Mouse (Mus musculus) urinary bladder, postnatal 25 days (tissue): ENCODE measurements around the gene Dock3.

Source experiments
- DNase-seq: peaks from one replicate; pipeline ENCODE4 v3.0.0; 2022; ENCODE audit warnings: low spot score

Gene Dock3

DNA sequence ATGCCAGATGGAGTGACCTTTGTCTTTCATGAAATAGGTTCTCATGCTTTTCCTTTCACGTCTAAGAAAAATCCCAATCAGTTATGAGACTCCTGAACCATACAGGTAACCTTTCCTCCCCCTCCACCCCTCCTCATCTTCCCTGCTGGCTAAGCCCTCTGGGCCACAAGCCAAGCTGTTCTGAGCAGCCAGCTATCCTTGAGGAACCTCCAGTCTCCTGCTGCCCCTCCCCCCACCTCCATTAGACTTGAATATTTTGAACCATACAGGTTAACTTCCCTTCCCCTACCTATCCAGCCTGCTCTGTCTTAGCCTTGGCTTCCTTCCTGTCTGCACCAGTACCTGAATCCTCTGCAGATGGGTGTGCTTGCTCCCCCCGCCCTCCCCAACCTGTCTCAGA is 204.1 kb downstream of the Dock3 start:
- no peak for DNase-seq

GRCm38 (mm10) chr9:107009841-107010240 is 221.9 kb downstream of the Dock3 start:
- no peak for DNase-seq

DNA sequence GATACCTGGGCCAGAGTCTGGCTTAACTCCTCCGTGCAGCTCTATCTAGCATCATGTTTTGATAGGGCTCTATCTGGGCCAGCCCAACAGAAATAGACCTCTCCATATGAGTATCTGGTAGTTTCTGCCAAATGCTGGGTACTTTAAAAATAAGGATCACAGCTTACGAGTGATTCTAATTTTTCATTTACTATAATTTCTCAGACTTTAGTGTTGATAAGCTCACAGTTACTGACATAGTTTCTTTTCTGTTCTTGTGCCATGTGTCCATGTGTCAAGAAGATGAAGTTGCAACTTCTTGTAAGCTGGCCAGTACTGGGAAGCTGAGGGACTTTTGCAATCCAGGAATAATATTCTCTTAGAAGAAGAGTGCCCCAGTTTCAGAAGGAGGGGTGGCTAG is 228.5 kb downstream of the Dock3 start:
- no peak for DNase-seq

DNA sequence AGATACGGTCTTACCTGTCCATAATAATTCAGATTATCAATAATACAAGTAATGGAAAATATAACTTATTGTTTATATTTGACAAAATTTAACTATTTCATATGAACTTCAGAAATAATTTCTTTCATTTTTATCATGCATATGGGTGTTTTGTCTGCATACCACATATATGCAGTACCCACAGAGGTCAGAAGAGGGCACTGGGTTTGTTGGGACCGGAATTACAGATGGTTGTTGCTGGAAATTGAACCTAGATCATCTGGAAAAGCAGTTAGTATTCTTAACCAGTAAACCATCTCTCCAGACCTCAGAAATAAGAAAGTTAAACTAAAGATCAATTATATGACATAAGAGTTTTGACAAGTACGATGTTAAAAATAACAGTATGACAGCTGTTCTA is 261.0 kb downstream of the Dock3 start:
- DNase-seq: no peak

DNA sequence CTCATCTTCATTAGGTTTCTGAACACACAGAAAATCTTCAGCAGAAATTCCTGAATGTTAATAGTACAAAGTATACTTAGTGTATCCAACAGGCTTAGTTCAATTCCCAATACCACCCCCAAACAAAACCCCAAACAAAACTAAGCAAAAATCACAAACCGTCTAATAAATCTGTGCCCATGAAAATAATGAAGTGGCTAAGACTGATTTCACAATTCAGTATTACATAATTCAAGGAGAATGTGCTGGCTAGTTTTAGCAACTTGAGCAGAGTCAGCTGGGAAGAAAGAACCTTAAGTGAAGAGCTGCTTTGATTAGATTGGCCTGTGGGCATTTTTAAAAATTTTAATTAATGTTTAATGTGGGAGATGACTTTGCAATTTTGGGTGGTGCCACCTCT is 273.3 kb downstream of the Dock3 start:
- no peak for DNase-seq

GRCm38 (mm10) chr9:106955486-106955885 is 276.2 kb downstream of the Dock3 start:
- DNase-seq: no peak

GRCm38 (mm10) chr9:106934998-106935397 is 296.7 kb downstream of the Dock3 start:
- DNase-seq: no peak

GRCm38 (mm10) chr9:106914878-106915277 is 316.8 kb downstream of the Dock3 start:
- DNase-seq: no peak

DNA sequence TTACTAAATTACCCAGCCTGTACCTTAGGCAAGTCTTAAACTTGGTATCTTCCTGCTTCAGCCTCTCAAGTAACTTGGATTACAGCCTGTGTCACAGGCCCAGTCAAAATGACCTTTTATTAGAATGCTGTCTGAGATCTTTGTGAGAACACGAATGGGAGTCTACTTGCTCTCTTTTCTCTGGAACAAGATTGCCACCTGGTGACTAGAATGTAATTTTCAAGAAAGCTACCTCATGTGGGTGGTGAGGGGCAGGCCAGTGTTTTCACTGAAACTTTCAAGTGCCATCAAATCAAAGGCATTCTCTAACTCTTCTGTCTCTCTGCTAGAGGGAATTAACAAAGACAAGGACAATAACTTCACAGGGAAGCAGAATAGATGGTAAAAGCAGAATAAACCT is 317.9 kb downstream of the Dock3 start:
- DNase-seq: no peak

- DNase-seq: no peak
These were observed 320.1 kb downstream of the Dock3 start for GRCm38 (mm10) chr9:106911624-106912023.

DNA sequence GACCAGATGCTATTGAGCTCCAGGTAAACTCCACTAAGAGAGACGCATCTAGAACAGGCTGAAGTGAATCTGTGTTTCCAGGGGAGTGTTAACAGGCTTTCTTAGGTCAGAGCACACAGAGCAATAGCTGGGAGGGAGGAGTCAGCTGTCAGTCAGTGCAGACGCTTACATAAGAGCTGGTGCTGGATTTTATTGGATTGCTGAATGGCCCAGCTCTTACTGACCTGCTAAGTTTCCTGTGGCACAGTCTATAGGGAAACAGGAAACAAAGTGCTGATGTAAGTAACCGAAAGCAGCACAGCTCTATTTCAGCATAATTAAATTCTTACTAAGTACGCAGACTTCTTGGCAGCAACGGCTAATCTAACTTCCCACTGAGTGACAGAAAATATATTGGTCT is 323.0 kb downstream of the Dock3 start:
- no peak for DNase-seq

DNA sequence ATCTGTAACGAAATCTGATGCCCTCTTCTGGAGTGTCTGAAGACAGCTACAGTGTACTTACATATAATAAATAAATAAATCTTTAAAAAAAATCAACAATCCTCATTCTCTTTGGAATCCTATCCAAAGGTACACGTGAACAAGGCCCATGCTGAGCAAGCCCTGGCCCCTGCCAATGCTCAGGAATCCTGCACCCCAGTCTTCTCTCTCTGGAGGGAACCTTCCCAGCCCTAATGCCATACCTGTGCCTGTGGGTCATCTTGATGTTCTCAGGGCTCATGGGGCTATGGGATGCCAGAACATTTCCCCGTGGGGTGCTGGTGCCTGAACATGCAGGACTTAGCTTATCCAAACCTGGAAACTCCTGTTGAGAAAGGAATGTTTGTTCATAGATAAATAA is 323.5 kb downstream of the Dock3 start:
- no peak for DNase-seq

DNA sequence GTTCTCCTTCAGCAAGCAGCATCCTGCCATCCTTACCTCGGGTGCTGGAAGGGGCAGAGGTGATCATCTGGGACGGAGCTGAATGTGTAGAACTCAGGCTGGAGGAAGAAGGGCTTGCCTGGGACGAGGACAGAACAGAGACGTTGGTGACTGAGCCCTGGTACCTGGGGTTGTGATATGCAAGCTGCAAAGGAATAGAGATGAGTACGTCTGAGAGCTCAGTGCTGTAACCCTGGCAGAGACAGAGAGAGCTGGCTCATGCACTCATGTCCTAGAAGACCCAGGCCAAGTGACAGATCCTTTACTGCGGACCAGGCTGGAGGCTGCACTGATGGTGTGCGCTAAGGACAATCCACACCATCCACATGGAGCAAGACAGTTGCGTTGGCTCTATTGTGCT is 325.1 kb downstream of the Dock3 start:
- no peak for DNase-seq

GRCm38 (mm10) chr9:106903791-106904134 is 327.9 kb downstream of the Dock3 start:
- DNase-seq: peak; percentile 39

DNA sequence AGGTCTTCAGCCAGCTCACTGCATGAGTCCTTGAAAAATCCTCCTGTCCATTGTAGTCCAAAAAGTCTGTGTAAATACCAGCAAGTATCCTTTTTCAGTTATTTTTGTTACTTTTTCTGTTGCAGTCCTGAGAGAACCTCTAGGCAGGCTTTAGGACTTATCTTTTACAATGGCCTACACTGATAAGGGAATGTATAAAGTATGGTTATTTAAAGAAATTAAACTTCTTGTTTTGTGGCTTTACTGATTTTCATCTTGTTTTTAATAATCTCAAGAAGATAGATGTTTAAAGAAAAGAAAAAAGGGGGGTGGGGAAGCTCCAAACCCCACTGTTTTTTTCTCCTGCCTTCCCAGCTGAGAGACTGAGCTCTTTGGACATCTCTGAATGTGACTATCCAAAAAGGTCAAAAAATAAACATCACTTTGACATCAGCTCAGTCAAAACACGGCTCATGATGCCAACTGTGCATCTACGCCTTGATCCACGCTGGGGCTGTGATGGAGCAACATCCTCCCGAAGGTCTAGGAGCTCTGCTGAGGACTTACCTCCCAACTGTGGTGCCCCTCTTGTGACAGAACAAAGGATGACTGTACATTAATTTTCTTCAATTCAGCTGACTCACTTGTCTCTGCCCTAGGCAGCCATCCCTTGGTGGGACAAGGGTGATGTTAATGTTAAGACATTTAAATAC is 328.5 kb downstream of the Dock3 start:
- no peak for DNase-seq

- DNase-seq: no peak
These were observed 330.1 kb downstream of the Dock3 start for GRCm38 (mm10) chr9:106901596-106901995.

DNA sequence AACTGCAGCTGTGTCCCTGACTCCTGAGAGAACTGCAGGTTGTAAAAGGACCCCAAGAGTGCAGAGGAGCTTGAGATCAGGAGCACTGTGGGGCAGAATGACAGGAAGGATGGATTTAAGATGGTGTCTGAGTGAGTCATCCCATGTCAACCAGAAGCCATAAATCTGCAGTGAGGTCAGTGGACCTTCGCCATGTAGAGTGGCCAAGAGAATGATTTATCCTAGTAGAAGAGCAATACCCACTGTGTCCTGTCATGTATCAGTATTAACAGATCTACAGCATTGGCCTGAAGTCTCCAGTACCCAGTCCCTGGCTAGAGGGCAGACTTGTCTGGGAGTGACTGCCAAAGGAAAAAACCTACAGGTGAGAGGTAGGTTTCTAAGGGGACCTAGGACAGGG is 332.8 kb downstream of the Dock3 start:
- DNase-seq: no peak

- DNase-seq: no peak
These were observed 338.4 kb downstream of the Dock3 start for GRCm38 (mm10) chr9:106893327-106893726.

GRCm38 (mm10) chr9:106892552-106892875 is 339.2 kb downstream of the Dock3 start:
- DNase-seq: no peak

DNA sequence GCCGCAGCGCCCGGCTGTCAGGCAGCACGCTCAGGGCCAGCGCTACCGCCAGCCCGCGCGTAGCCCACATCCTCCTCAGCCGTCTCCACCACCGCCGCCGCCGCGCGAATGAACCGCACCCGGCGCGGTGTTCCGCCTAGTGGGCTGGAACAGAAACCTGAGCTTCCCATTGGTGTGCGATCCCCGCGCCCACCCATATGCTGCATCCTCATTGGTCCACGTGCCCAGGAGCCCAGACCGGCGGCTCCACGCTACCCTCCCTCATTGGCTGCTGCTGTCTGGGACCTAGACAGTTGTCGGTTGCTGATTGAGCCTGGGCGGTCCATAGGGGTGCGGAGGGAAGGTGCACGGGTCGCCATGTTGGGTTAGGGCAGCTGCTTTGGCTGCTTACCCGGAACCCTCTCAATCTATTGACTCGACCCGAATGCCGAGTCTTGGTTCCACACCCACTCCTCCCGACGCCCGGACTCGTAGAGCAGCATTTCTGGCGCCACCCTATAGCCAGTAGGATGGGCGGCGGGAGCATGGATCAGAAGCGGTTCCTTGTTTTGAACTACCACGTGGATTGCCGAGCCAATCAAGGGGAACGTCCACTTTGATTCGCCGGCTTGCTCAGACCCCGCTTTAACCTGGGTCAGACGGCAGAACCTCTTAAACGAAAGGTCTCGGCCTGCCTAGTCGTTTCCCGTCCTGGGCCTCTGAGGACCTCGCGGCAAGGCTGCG is 339.7 kb downstream of the Dock3 start, which contains the start of gene Manf:
Gene Manf, minus strand, starts transcription at position 151 of the 723 bp plus-strand sequence.
- DNase-seq: peak; percentile 87

- no peak for DNase-seq
These were observed 340.4 kb downstream of the Dock3 start for GRCm38 (mm10) chr9:106891341-106891741.

DNA sequence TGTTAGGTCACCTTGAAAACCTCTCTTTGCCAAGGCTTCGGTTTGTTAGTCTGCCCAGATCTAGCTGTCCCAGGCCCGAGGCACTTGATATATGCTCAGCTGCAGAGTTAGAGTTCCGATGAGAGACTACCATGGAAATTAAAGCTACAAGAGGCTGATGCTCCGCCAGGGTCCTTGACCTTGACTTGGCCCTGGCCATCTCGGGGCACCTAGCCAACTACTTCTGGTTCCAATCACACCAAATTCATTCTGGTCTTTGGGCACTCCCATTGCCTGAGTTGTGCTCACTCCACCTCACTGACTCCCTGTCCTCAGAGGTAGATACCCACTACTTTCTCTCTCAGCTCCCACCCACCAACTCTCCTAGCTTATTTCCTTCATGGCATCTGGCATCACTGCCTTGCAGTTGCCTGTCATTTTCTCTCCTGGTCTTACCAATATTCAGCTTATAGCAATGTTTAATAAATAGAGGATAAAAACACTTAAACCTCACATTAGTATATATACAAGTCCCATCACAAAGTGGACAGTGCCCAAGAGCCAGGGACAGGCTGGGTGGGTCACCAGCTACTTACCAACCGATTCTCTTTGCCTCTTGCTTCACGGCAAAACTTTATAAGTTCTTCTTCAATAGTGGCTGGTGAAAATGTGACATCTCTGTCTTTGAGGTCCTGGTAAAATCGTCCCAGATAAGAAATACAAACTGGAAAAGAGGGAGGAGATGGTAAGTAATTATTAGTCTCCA is 341.0 kb downstream of the Dock3 start:
- DNase-seq: no peak

DNA sequence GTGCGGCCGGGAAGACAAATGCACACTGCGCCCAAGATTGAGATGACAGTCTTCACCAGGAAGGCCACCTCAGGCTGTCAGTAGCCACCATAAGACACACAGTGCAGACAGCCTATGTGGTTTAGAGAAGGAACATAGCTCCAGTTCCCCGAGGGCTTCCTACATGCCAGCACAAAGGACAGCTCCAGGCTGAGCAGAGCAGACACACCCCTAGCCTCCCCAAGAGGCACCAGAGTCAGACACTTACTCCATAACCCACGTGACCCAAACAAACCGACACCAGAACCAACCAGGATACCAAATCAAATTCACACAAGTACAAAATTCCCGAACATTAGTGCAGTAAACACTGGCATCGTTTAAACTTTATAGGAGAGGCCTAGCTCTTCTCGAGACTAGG is 342.4 kb downstream of the Dock3 start:
- no peak for DNase-seq
